Mouse (Mus musculus): ENCODE data around the gene Actr3b.
"Not testable (repeated sequence)": the region's sequence is repeated elsewhere in the genome, so short reads cannot be mapped to it uniquely, and the experiment has no call there.

Actr3b gene

DNA sequence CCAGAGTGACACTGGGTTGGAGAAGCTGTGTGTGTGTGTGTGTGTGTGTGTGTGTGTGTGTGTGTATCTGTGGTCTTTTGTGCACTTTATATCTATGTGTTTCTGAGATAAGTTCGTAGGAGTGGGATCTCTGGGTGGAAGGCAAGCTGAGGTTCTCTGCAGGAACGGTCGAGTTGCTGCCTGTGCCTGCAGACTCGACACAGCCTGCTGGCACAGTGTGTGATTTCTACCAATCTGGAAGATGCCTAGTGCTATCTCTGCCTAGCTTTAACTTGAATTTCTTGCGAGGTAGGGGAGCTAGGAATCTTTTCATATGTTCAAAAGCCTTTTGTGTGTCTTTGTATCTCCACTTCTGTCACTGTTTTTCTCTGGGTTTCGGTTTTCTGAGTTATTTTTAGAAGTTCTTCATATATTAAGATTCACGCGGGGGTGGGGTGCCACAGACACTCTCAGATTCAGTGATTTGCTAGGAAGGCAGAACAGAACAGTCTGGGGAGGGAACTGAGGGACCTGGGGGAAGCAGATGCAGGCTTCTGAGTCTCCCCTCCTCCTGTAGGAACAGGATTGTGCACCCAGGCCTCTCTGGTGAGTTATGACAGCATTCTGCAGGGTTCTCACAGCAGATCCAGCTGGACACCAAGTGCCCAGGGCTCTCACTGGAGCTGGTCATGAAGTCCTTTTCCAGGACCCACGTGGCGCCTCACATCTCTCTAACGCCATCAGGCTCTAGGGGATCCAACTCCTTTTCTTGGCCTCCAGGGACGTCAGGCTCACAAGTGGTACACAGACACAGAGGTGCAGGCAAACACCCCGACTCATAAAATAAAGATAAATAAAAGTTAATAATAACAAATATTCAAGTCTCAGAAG is 14.4 kb downstream of the Actr3b start:
- DNase-seq (ENCODE audit: low spot score): no peak

GRCm38 (mm10) chr5:25791570-25791969 is 31.8 kb downstream of the Actr3b start:
- DNase-seq (ENCODE audit: low spot score): no peak

DNA sequence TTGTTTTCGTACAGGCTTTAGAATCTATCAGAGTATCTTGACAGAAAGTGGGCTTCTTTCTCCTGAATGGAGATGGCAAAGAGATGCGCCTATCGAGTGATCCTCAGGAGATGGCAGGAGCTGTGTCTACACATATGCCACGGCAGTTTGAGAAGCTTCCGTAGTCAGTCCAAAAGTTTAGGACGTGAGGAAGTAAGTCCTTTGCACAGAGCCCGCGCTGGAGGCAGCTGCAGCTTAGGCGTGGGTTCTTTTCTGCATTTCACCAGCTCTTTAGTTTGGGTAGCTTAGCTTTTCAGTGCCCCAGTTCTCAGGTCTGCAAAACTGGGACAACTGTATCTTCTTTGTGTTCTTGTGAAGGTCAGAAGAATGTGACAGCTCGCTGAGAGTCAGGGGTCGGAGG is 38.0 kb downstream of the Actr3b start:
- no peak for DNase-seq (ENCODE audit: low spot score)

GRCm38 (mm10) chr5:25800929-25801328 is 41.1 kb downstream of the Actr3b start:
- DNase-seq (ENCODE audit: low spot score): no peak

DNA sequence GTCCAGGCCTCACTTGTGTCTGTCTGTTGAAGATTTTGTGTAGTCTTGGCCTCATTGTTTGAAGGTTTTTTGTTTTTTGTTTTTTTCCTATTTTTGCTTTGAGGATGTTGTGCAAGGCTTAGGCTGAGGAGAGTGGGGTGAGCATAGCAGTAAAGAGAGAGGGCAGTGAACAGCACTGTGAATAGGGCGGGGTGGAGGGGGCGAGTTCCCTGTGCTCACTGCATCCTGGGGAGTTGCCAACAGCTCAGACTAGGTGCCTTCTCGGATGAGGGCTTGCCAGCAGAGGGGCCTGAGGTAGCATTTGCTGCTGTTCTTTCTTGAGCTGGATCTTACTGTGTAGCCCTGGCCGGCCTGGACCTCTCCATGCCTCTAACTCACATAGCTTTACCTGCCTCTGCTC is 41.9 kb downstream of the Actr3b start:
- no peak for DNase-seq (ENCODE audit: low spot score)

DNA sequence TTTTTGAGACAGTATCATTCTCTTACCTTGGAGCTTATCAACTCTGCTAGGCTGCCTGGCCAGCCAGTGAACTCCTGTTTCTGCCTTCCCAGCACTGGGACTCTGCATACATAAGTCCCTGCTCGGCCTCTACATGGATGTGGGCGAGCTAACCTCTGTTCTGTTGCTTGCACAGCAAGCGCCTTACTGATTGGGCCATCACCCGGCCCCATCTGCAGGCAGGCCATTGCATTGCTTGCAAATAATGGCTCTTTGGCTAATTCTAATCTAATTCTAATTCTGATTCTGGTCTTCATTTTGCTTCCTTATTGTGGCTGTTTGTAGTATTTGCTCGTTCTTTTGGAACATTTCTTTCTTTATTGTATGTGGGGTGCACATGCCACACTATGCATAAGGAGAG is 44.8 kb downstream of the Actr3b start:
- DNase-seq (ENCODE audit: low spot score): no peak

- DNase-seq (ENCODE audit: low spot score): no peak
These were observed 53.1 kb downstream of the Actr3b start for GRCm38 (mm10) chr5:25812922-25813321.

- no peak for DNase-seq (ENCODE audit: low spot score)
These were observed 69.7 kb downstream of the Actr3b start for GRCm38 (mm10) chr5:25829308-25830094.

DNA sequence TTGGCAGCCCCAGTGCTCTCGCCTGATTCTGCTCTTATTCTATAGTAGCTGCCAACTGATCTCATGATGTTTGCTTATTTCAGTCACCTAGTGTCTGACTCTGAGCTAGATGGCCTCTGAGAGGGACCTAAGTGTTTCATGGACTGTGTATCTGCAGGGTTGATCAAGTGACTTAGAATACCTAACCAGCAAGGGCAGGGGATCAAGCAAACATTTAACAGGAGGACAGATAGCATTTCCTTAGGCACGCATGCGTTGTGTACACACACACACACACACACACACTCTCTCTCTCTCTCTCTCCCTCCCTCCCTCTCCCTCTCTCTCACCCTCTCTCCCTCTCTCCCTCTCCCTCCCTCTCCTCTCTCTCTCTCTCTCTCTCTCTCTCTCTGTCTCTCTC is 71.0 kb downstream of the Actr3b start:
- DNase-seq (ENCODE audit: low spot score): no peak

- peak; percentile 43 for DNase-seq (ENCODE audit: low spot score)
These were observed 71.8 kb downstream of the Actr3b start for GRCm38 (mm10) chr5:25831624-25832023.

DNA sequence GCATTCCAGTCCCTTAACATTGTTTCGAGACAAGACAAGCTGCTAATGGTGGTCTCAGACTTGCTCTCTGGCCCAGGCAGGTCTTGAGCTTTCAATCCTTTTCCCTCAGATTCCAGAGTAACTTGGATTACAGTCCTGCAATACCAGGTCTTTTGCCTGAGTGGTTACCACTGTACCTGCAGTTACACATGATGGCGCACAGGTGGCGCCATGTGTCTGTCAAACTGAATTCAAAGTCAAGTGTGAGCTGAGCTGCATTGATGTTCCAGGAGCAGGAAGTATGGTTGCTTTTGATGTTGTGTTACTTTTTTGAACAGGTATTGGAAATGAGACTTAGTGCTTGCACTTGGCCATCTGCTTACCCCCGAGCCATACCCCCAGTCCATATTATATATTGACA is 79.6 kb downstream of the Actr3b start:
- DNase-seq (ENCODE audit: low spot score): peak; percentile 22

DNA sequence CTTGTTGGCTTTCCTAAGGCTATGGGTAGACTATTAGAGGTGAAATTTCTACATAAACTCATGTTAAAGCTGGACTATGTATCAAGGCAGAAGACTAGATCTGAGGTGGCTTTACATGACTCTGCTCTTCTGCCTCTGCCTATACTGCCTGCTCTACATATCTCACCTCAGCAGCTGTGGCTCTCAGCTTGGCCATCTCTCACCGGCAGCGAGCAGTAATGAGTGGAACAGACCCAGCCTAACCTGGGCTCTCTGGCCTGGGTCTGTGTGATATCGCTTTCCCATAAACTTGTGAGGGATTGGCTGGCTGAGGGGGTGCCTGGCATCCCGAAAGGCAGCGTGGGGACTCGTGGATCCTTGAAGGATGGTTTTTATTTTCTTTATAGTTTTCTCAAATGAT is 86.8 kb downstream of the Actr3b start:
- DNase-seq (ENCODE audit: low spot score): no peak

DNA sequence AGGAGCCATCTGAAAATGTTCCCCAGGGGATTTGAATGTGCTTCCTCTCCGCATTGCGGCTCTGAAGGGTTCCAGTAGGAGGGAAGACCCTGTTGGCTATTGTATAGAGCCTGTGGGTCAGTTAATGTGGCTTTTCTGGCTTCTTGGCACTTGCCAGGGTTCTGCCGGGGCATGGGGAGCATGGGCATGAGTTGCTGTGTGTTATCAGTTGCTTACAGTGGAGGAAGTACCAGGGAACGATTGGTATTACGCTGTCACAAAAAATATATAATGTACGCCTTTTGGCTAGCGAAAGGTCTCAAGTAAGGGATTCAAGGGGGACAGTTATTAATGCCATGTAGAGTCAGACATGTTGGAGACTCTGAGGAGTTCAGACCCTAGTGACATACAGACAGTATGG is 87.4 kb downstream of the Actr3b start:
- no peak for DNase-seq (ENCODE audit: low spot score)

GRCm38 (mm10) chr5:25848058-25848457 is 88.3 kb downstream of the Actr3b start:
- DNase-seq (ENCODE audit: low spot score): peak; percentile 44

DNA sequence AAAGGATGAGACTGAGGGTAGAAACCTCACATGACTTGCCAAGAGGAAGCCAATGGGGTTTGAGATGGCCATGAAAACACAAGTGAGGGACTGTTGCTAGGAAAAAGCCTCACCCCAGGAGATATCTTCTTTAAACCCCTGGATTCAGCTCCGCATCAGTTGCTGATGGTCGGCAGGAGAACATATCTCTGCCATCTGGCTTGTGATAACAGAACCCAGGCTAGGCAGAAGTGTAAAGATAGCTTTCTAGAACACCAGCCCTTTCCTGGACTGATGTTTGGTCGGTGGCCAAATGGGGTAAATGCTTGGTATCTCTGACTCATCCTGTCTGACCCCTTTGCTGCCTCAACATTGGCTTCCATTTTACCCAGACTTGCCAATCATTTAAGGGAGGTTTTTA is 106.4 kb downstream of the Actr3b start:
- no peak for DNase-seq (ENCODE audit: low spot score)

DNA sequence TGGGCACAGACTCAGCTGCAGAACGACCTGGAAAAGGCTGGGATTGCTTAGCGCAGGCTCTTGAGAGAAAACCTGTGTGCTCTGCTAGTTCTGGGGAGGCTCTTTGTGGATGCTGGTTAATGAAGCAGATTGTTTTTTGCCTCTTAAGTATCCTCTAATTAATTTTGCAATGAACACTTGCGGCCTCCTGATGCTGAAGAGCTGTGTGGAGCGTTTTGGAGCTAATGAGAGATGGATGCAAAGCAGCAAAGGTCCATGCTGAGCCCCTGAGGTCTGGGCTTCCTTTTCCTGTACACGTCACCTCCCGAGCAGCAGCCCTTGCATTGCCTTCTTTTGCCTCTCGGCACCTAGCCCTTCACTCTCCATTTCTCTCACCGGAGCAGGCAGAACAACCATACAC is 110.1 kb downstream of the Actr3b start:
- no peak for DNase-seq (ENCODE audit: low spot score)

- DNase-seq (ENCODE audit: low spot score): no peak
These were observed 110.8 kb downstream of the Actr3b start for GRCm38 (mm10) chr5:25870632-25871031.

DNA sequence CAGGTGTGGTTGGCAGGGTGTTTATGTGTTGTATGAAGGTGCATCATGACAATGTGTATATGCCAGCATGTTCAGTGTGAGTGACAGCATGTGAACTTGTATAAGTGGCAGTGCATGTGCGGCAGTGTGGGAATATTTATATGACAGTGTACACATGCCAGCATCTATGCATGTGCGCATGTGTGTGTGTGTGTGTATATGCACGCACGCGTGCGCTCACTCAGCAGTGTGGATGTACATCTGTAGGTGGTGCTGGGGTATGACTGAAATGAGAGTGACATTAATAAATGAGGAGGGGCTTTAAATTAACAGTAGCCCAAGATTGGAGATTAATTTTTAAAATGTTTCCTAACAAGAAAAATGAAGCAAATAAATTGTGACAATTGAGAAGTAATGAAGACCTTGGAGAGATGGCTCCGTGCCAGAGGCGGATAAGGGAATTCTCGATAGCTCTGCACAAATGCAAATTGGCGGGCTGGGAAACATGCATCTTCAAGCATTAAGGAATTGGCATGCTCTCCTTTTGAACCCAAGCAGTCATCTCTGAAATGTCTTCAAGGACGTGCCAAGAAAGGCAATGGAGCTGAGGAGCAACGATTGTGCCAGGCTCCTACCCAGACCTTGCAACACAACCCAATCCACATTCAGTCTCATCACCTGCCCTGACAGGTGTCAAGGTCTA is 111.7 kb downstream of the Actr3b start:
- DNase-seq (ENCODE audit: low spot score): no peak

GRCm38 (mm10) chr5:25873046-25873445 is 113.2 kb downstream of the Actr3b start:
- peak; percentile 15 for DNase-seq (ENCODE audit: low spot score)

DNA sequence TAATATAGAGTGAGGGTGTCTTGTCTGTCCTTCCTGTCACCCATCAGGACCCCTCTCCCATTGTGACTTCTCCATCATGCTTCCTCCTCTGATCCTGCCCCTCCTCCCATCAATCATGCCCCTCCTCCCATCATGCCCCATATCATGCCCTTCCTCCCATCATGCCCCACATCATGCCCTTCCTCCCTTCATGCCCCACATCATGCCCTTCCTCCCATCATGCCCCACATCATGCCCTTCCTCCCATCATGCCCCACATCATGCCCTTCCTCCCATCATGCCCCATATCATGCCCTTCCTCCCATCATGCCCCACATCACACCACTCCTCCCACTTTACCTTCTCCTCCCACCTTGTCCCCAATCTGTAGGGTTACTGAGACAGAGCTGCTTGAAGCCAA is 116.1 kb downstream of the Actr3b start:
- DNase-seq (ENCODE audit: low spot score): not testable (repeated sequence)

DNA sequence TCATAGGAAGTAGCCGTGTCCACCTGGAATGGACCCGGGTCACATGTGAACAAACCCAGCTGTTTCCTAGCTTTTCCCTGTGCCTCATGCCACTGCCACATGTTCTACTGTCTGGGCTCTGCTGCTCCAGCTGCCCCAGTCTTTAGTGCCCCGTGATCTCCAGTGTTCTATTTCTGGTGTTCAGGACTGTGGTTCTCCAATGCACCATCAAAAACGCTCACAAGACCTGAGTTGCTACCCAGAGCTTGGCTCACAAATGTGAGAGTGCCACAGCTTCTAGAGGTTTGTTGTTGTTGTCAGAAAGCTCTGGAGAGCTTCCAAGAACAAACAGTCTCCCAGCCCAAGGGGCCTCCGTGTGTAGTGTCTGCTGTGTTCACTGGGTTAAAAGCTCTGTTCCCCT is 117.5 kb downstream of the Actr3b start:
- no peak for DNase-seq (ENCODE audit: low spot score)

DNA sequence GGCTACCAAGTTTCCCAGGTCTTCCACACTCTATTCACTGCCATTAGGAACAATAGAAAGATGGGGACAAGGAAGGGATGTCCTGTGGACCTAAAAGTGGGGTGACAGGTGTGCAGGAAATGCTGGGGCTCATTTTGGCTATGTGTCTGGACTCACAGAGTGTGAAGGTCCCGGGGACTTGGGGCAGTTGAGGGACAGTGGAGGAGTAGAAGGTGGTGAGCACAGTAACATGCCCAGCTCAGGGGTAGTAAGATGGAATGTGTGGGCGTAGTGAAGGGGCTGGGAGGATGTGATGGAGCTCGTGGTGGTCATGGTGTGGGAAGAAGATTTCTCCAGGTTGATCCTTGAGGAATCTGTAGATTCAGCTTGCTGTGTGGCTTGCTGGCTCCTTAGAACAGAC is 118.2 kb downstream of the Actr3b start:
- DNase-seq (ENCODE audit: low spot score): no peak

DNA sequence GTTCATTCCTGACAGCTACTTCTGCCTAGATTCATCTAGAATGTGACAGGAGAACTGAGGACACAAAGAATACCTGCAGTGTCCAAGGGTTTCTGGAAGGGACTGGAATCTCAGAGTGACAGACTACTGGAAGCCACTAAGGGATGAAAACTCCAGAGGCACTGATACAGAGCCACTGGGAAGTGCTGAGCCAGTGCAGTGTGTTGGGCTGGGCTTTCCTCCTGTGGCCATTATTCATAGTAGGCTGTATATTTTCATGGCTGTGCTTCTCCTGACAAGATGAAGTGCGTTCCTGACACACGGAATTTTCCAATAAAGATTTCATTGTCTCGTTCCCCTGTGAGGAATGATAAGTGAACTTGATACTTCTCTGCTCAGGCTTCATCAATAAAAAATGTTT is 126.9 kb downstream of the Actr3b start:
- no peak for DNase-seq (ENCODE audit: low spot score)
